Mouse (Mus musculus) liver, adult 2 months (tissue): ENCODE results near the gene Gas6. TPM values are rescaled to one million over a fixed set of nuclear protein-coding genes. Genes with fewer than 3 reads are reported as not detected.

Source experiments
- DNase-seq: peaks from one replicate; pipeline ENCODE4 v3.0.0-alpha.2; 2011; ENCODE audit warnings: low read depth, low spot score; ENCODE audit errors: extremely low read depth
- H3K27ac ChIP-seq: fragments of 200-500 bp; replicated peaks from 2 replicates; pipeline ENCODE4 v1.5.1; 2012; ENCODE audit warnings: low read depth, mild to moderate bottlenecking, control low read depth, inconsistent platforms, low read length; ENCODE audit not compliant: insufficient read depth
- H3K27me3 ChIP-seq: fragments of 200-500 bp; 2 replicates; pipeline ENCODE4 v1.6.1; 2012; ENCODE audit warnings: mild to moderate bottlenecking, moderate library complexity, low read length, inconsistent platforms; ENCODE audit not compliant: control insufficient read depth, insufficient read depth
- H3K36me3 ChIP-seq: fragments of 200-500 bp; 2 replicates; pipeline ENCODE4 v1.6.1; 2012; ENCODE audit warnings: low read length, inconsistent platforms; ENCODE audit not compliant: control insufficient read depth, insufficient read depth
- H3K4me1 ChIP-seq: fragments of 200-500 bp; 2 replicates; pipeline ENCODE4 v1.6.1; 2011; ENCODE audit warnings: low read length; ENCODE audit not compliant: control insufficient read depth, insufficient read depth
- H3K4me3 ChIP-seq: fragments of 200-500 bp; 2 replicates; pipeline ENCODE4 v1.5.1; 2011; ENCODE audit warnings: low read depth, mild to moderate bottlenecking, control low read depth, low read length, moderate library complexity; ENCODE audit not compliant: insufficient read depth
- H3K79me2 ChIP-seq: fragments of 200-500 bp; 2 replicates; pipeline ENCODE4 v1.6.1; 2012; ENCODE audit warnings: inconsistent platforms, mild to moderate bottlenecking, low read length, moderate library complexity; ENCODE audit not compliant: control insufficient read depth, insufficient read depth
- H3K9ac ChIP-seq: fragments of 200-500 bp; 2 replicates; pipeline ENCODE4 v1.6.1; 2012; ENCODE audit warnings: low read depth, mild to moderate bottlenecking, control low read depth, inconsistent platforms, low read length
- CTCF ChIP-seq: fragments of 200-500 bp; IDR thresholded peaks from 2 replicates; pipeline ENCODE4 v1.5.1; 2011; ENCODE audit warnings: low read depth, low read length, control low read depth
- POLR2A ChIP-seq: fragments of 200-500 bp; IDR thresholded peaks from 2 replicates; pipeline ENCODE4 v1.6.1; 2011; ENCODE audit warnings: low read length, control low read depth; ENCODE audit not compliant: insufficient read depth; ENCODE audit errors: extremely low read depth
- WGBS: fragments of 180-500 bp; shearing (Covaris S2); methylation state at CpG from one replicate; pipeline ENCODE4 v1.1.7; 2018; 5-methylcytosine and 5-hydroxymethylcytosine counted together
- polyA plus RNA-seq: library from polyadenylated mRNA; depleted of rRNA; stranded (reverse); fragments of >200 nt; gene quantifications from 2 replicates; pipeline ENCODE4 v1.2.3, GENCODE M21; 2012
- total RNA-seq: library from RNA; depleted of rRNA; stranded (reverse); fragments of >200 nt; gene quantifications from 2 replicates; pipeline ENCODE4 v1.2.3, GENCODE M21; 2014

Gas6 gene
- total and polyA plus RNA-seq, 2 experiments = 25.5 to 36.6 TPM

GRCm38 (mm10) chr8:13512677-13513076, 18.4 kb upstream of the Gas6 start:
- Histone ChIP-seq H3K36me3 (no peaks in the 10 kb centered on the region), H3K4me3 (no peak overlapping the region)
- WGBS = 82% methylated on average over 6 of the region's 6 CpGs

GRCm38 (mm10) chr8:13512016-13512415, 17.7 kb upstream of the Gas6 start:
- Histone ChIP-seq H3K9ac (no peak overlapping the region), H3K36me3 (no peaks in the 10 kb centered on the region), H3K4me3 (no peak overlapping the region), H3K27me3 (no peaks in the 10 kb centered on the region), H3K79me2 (no peaks in the 10 kb centered on the region), H3K27ac (no peak overlapping the region), H3K4me1 (peaks cover 15% of the 10 kb centered on the region)
- no peak for DNase-seq
- TF ChIP-seq CTCF = no peak
- TF ChIP-seq POLR2A = no peak
- 89% methylated on average over 5 of the region's 5 CpGs for WGBS

More at GRCm38 (mm10) chr8:13512677-13513076, 18.4 kb upstream of the Gas6 start:
- no peaks in the 10 kb centered on the region for H3K79me2 ChIP-seq
- peaks cover 15% of the 10 kb centered on the region for H3K4me1 ChIP-seq
- H3K27ac ChIP-seq = no peak overlapping the region
- no peaks in the 10 kb centered on the region for H3K27me3 ChIP-seq
- DNase-seq = no peak
- no peak overlapping the region for H3K9ac ChIP-seq
- TF ChIP-seq POLR2A (no peak), CTCF (no peak)

- Histone ChIP-seq H3K36me3 (no peaks in the 10 kb centered on the region), H3K9ac (no peak overlapping the region), H3K79me2 (no peaks in the 10 kb centered on the region), H3K4me1 (peaks cover 17% of the 10 kb centered on the region), H3K27ac (peak overlapping the region; percentile 61), H3K27me3 (no peaks in the 10 kb centered on the region), H3K4me3 (no peak overlapping the region)
- DNase-seq = no peak
- WGBS = 29% methylated on average over 3 of the region's 3 CpGs
- TF ChIP-seq POLR2A (no peak), CTCF (no peak)
Observed at GRCm38 (mm10) chr8:13507284-13507937, 13.1 kb upstream of the Gas6 start.

GRCm38 (mm10) chr8:13506849-13507248, 12.6 kb upstream of the Gas6 start:
- DNase-seq = peak; percentile 90
- WGBS = 4% methylated on average over 4 of the region's 4 CpGs
- Histone ChIP-seq H3K9ac (no peak overlapping the region), H3K27me3 (no peaks in the 10 kb centered on the region), H3K27ac (peak overlapping the region; percentile 9; the same call in 1 of the 2 replicates), H3K36me3 (no peaks in the 10 kb centered on the region), H3K79me2 (no peaks in the 10 kb centered on the region), H3K4me1 (peaks cover 17% of the 10 kb centered on the region), H3K4me3 (no peak overlapping the region)
- TF ChIP-seq CTCF = no peak
- TF ChIP-seq POLR2A = no peak

- no peak for TF ChIP-seq CTCF
- TF ChIP-seq POLR2A = no peak
- no peak overlapping the region for H3K27ac ChIP-seq
Observed at GRCm38 (mm10) chr8:13504894-13505674, 10.8 kb upstream of the Gas6 start.

More at GRCm38 (mm10) chr8:13504894-13505674, 10.8 kb upstream of the Gas6 start:
- H3K4me1 ChIP-seq = peaks cover 17% of the 10 kb centered on the region
- H3K9ac ChIP-seq = no peak overlapping the region
- no peaks in the 10 kb centered on the region for H3K27me3 ChIP-seq
- DNase-seq = peak; percentile 83
- no peak overlapping the region for H3K4me3 ChIP-seq
- H3K79me2 ChIP-seq = no peaks in the 10 kb centered on the region
- H3K36me3 ChIP-seq = no peaks in the 10 kb centered on the region
